In the genomic region with DNA sequence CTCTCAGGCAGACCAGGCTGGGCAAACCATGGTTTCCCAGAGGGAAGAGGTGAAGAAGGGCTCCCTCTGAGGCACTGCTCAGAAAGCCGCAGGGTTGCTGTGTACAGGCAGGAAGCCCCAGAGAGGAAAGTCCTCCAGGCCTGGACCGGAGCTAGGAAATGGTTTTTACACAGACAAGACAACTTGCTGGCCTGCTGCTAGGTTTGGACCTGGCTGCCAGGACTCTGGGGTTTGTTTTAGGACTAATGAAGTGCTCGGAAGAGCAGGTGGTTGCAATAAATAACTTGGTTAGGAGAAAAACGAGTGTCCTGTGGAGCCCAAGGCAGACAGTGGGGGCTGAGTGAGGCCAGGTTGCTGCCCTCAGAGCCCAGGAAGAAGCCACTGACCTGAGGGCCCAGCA, we compare ENCODE assay signal across 21 mouse cellular contexts. TPM values are rescaled to one million over a fixed set of nuclear protein-coding genes. Genes with fewer than 3 reads are reported as not detected.
"Had no signal": no experiment of that assay in that cellular context is flagged by ENCODE, and none has a peak within 500 bp of the region (broad histone marks: within the 10 kb centered on the region; RNA-seq: fewer than 3 reads in every experiment).

No protein-coding gene starts in this region.

- DNase-seq: lung, embryonic 14.5 days; lung, postnatal 10 days; lung, postnatal 4 days; midbrain, embryonic 14.5 days; retina, postnatal 1 day; right cerebral cortex, adult 18-20 months; right cerebral cortex, postnatal 25 days; right cerebral cortex, postnatal 4 days; spleen, adult 18-20 months; thymus, adult 18-20 months; thymus, postnatal 14 days; thymus, postnatal 36 days had no signal

- H3K4me2 ChIP-seq: lung, embryonic 14.5 days; midbrain, embryonic 12.5 days; neural tube, embryonic 13.5 days; neural tube, embryonic 15.5 days had no signal

- H3K9me3 ChIP-seq: midbrain, embryonic 10.5 days; midbrain, embryonic 12.5 days; neural tube, embryonic 13.5 days; neural tube, embryonic 15.5 days had no signal

- H3K9ac ChIP-seq: lung, embryonic 14.5 days; midbrain, embryonic 12.5 days; neural tube, embryonic 13.5 days; neural tube, embryonic 15.5 days had no signal

- H3K4me3 ChIP-seq: midbrain, embryonic 10.5 days; midbrain, embryonic 12.5 days; myocyte; neural tube, embryonic 13.5 days; neural tube, embryonic 15.5 days had no signal

- H3K27ac ChIP-seq: midbrain, embryonic 10.5 days; midbrain, embryonic 12.5 days; neural tube, embryonic 13.5 days; neural tube, embryonic 15.5 days had no signal

- ATAC-seq: midbrain, embryonic 16.5 days had no signal

RNA-seq across cellular contexts. Expression of a gene that starts 6.5 kb away (rescaled TPM):
- total RNA-seq: megakaryocyte, adult 5-6 weeks had no signal
- polyA plus RNA-seq: lung, embryonic 14.5 days; lung, embryonic 16.5 days; midbrain, embryonic 10.5 days; midbrain, embryonic 12.5 days; midbrain, embryonic 14.5 days; midbrain, embryonic 16.5 days; neural tube, embryonic 11.5 days; neural tube, embryonic 13.5 days had no signal
